Comparison of ENCODE assay signal across 8 mouse cellular contexts in genomic region chr19:53461025-53462015, GRCm38 (mm10).
DNase-seq lines count a peak whose midpoint lies in the region; ATAC-seq lines count a peak whose summit lies in the region.

No protein-coding gene starts in this region.

- ATAC-seq in forebrain, embryonic 11.5 days (replicated peaks; ENCODE audit: low FRiP score): no peak
- ATAC-seq in forebrain, embryonic 16.5 days: no peak
- ATAC-seq in midbrain, embryonic 13.5 days: no peak
- no peak for ATAC-seq in midbrain, embryonic 15.5 days (replicated peaks)
- peak; percentile 65; the same call in 1 of the 2 replicates for ATAC-seq in stomach, embryonic 15.5 days (ENCODE audit: insufficient read depth, low FRiP score, low read depth)

- H3K9me3 ChIP-seq in forebrain, embryonic 11.5 days (ENCODE audit: control insufficient read depth, low read length): no peaks in the 10 kb centered on the region
- H3K9me3 ChIP-seq in forebrain, embryonic 16.5 days (ENCODE audit: control insufficient read depth, low read length): peaks cover 3% of the 10 kb centered on the region; the same call in 1 of the 2 replicates
- H3K9me3 ChIP-seq in midbrain, embryonic 13.5 days: 0 out of 2 replicates have a peak, but pooled peaks cover 1% of the 10 kb centered on the region
- H3K9me3 ChIP-seq in midbrain, embryonic 15.5 days: 0 out of 2 replicates have a peak, but pooled peaks cover 1% of the 10 kb centered on the region
- no peaks in the 10 kb centered on the region for H3K9me3 ChIP-seq in stomach, embryonic 15.5 days

- H3K4me1 ChIP-seq in forebrain, embryonic 11.5 days (replicated peaks; ENCODE audit: control insufficient read depth, insufficient read depth, low read length): peaks cover 19% of the 10 kb centered on the region; the same call in 1 of the 2 replicates
- peaks cover 16% of the 10 kb centered on the region for H3K4me1 ChIP-seq in forebrain, embryonic 16.5 days (replicated peaks; ENCODE audit: control insufficient read depth, insufficient read depth, low read length)
- peaks cover 25% of the 10 kb centered on the region for H3K4me1 ChIP-seq in midbrain, embryonic 13.5 days (replicated peaks)
- H3K4me1 ChIP-seq in midbrain, embryonic 15.5 days: peaks cover 22% of the 10 kb centered on the region
- H3K4me1 ChIP-seq in stomach, embryonic 15.5 days: peaks cover 14% of the 10 kb centered on the region; the same call in 1 of the 2 replicates

- no peak overlapping the region for H3K27ac ChIP-seq in forebrain, embryonic 11.5 days (ENCODE audit: low read depth, low read length)
- no peak overlapping the region for H3K27ac ChIP-seq in forebrain, embryonic 16.5 days (ENCODE audit: low read length)
- no peak overlapping the region for H3K27ac ChIP-seq in midbrain, embryonic 13.5 days
- H3K27ac ChIP-seq in midbrain, embryonic 15.5 days: no peak overlapping the region
- peak overlapping the region; percentile 52 for H3K27ac ChIP-seq in stomach, embryonic 15.5 days

- H3K4me2 ChIP-seq in forebrain, embryonic 11.5 days (ENCODE audit: low read depth, low read length, severe bottlenecking): peak overlapping the region; percentile 39; the same call in 1 of the 2 replicates
- no peak overlapping the region for H3K4me2 ChIP-seq in forebrain, embryonic 16.5 days (ENCODE audit: low read length)
- H3K4me2 ChIP-seq in midbrain, embryonic 13.5 days (replicated peaks): peak overlapping the region; percentile 34
- no peak overlapping the region for H3K4me2 ChIP-seq in midbrain, embryonic 15.5 days
- H3K4me2 ChIP-seq in stomach, embryonic 15.5 days: no peak overlapping the region; the same call in 1 of the 2 replicates

- no peaks in the 10 kb centered on the region for H3K27me3 ChIP-seq in forebrain, embryonic 11.5 days (ENCODE audit: control insufficient read depth, insufficient read depth, low read length)
- H3K27me3 ChIP-seq in forebrain, embryonic 16.5 days (replicated peaks; ENCODE audit: control insufficient read depth, insufficient read depth, low read length): no peaks in the 10 kb centered on the region
- 0 out of 2 replicates have a peak, but pooled peaks cover 5% of the 10 kb centered on the region for H3K27me3 ChIP-seq in midbrain, embryonic 13.5 days
- H3K27me3 ChIP-seq in midbrain, embryonic 15.5 days (replicated peaks): 0 out of 2 replicates have a peak, but pooled peaks cover 2% of the 10 kb centered on the region
- H3K27me3 ChIP-seq in stomach, embryonic 15.5 days (replicated peaks): no peaks in the 10 kb centered on the region

- 61% methylated on average over 17 of the region's 17 CpGs for WGBS in forebrain, embryonic 11.5 days
- 63% methylated on average over 17 of the region's 17 CpGs for WGBS in forebrain, embryonic 16.5 days
- 68% methylated on average over 17 of the region's 17 CpGs for WGBS in midbrain, embryonic 13.5 days
- 65% methylated on average over 17 of the region's 17 CpGs for WGBS in midbrain, embryonic 15.5 days
- WGBS in stomach, embryonic 15.5 days: 49% methylated on average over 17 of the region's 17 CpGs

- DNase-seq in forebrain, embryonic 11.5 days (ENCODE audit: low spot score): no peak
- peak; percentile 36 for DNase-seq in fibroblast of lung, adult 2 months (ENCODE audit: low read depth)
- no peak for DNase-seq in testis, postnatal 14 days (ENCODE audit: low spot score)
- DNase-seq in kidney, postnatal 36 days: no peak

- no peaks in the 10 kb centered on the region for H3K36me3 ChIP-seq in forebrain, embryonic 11.5 days (ENCODE audit: control insufficient read depth, insufficient read depth, low read length)
- H3K36me3 ChIP-seq in forebrain, embryonic 16.5 days (ENCODE audit: control insufficient read depth, insufficient read depth): no peaks in the 10 kb centered on the region
- H3K36me3 ChIP-seq in midbrain, embryonic 13.5 days: no peaks in the 10 kb centered on the region
- H3K36me3 ChIP-seq in midbrain, embryonic 15.5 days (replicated peaks): no peaks in the 10 kb centered on the region
- H3K36me3 ChIP-seq in stomach, embryonic 15.5 days: no peaks in the 10 kb centered on the region

- H3K9ac ChIP-seq in forebrain, embryonic 11.5 days (ENCODE audit: low read length): peak overlapping the region; percentile 3; the same call in 1 of the 2 replicates
- no peak overlapping the region for H3K9ac ChIP-seq in forebrain, embryonic 16.5 days (replicated peaks; ENCODE audit: low read depth, low read length)
- H3K9ac ChIP-seq in midbrain, embryonic 13.5 days (replicated peaks): no peak overlapping the region
- H3K9ac ChIP-seq in midbrain, embryonic 15.5 days: no peak overlapping the region
- H3K9ac ChIP-seq in stomach, embryonic 15.5 days: no peak overlapping the region

- 0 out of 2 replicates have a peak overlapping the region, but pooled peaks have one; percentile 12 for H3K4me3 ChIP-seq in forebrain, embryonic 11.5 days (ENCODE audit: low read depth, low read length)
- H3K4me3 ChIP-seq in forebrain, embryonic 16.5 days (replicated peaks; ENCODE audit: low read length): no peak overlapping the region
- H3K4me3 ChIP-seq in midbrain, embryonic 13.5 days (replicated peaks): no peak overlapping the region
- no peak overlapping the region for H3K4me3 ChIP-seq in midbrain, embryonic 15.5 days
- no peak overlapping the region for H3K4me3 ChIP-seq in stomach, embryonic 15.5 days (replicated peaks)

Comparison
In these comparisons a context has a peak if more than half of its experiments do, and no peak if none do; other contexts are left out.
1. H3K4me2 ChIP-seq: peak in forebrain, embryonic 11.5 days (single experiment) and midbrain, embryonic 13.5 days (single experiment); none in forebrain, embryonic 16.5 days (single experiment), midbrain, embryonic 15.5 days (single experiment) and stomach, embryonic 15.5 days (single experiment).